Mouse (Mus musculus): ENCODE measurements at regions not wholly inside any gene's neighbourhood (a gene's known extent, or its start where the extent isn't known, plus 50 kb on each side); places are given as distances from the start of the nearest gene placed in this dataset.

DNA sequence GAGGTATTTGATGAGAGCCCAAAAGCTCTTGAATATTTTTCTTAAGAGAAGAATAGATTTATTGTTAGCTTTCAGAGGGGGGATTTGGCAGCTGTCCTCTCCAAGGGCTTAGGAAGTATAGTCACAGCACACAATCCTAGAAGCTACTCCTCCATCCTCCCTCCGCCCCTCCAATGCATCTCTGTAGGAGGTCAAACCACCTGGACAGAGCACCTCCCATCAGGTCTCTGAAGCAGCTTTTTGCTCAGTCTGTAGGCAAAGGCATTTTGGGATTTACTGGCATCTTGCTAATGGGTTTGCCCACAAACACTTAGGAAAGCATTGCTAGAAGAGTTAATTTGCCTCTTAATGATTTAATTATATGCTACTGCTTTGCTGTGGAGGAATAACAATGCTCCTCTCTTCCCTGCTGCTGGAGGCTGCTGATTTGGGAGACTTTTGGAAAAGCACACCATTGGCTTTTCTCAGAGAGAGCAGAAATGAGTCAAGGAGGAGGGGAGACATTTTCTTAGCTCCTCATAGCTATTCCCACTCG lies 273.1 kb downstream of the Gm11011 start:
- H3K36me3 ChIP-seq (ENCODE audit: control insufficient read depth) = no peaks in the 10 kb centered on the region
- no peak overlapping the region for H3K4me3 ChIP-seq (replicated peaks)
- peaks cover 46% of the 10 kb centered on the region for H3K9me3 ChIP-seq (ENCODE audit: control insufficient read depth, low read length)
- H3K27me3 ChIP-seq (ENCODE audit: control insufficient read depth) = no peaks in the 10 kb centered on the region
- TF ChIP-seq TAL1 (IDR thresholded peaks at IDR 0.05; ENCODE audit: low read length) (no peak), GATA1 (IDR thresholded peaks at IDR 0.05; ENCODE audit: low read length) (no peak)
- no peaks in the 10 kb centered on the region for H3K4me1 ChIP-seq (ENCODE audit: control insufficient read depth)

DNA sequence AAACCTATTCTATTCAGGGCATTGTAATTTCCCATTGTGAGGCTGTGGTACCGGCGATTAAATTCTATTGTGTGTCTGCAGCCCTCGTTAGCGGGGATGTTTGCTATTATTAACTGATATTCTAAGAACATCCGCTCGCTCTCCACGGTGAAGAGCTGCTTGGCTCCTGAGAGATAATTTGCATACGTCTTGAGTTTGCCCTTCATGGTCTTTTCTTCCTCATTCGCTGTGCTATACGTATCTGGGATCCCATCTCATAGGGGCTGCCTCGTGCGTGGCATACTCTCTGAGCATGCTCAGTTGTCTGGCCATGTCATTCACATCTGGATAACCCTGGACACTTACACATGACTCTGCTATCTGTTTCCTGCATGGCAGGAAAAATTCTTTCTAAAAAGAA lies 275.7 kb downstream of the Gm11011 start:
- Histone ChIP-seq H3K27me3 (ENCODE audit: control insufficient read depth) (no peaks in the 10 kb centered on the region), H3K9me3 (ENCODE audit: control insufficient read depth, low read length) (peaks cover 52% of the 10 kb centered on the region), H3K4me1 (ENCODE audit: control insufficient read depth) (no peaks in the 10 kb centered on the region), H3K4me3 (replicated peaks) (no peak overlapping the region), H3K36me3 (ENCODE audit: control insufficient read depth) (no peaks in the 10 kb centered on the region)
- TF ChIP-seq TAL1 (IDR thresholded peaks at IDR 0.05; ENCODE audit: low read length) (no peak), GATA1 (IDR thresholded peaks at IDR 0.05; ENCODE audit: low read length) (no peak)

DNA sequence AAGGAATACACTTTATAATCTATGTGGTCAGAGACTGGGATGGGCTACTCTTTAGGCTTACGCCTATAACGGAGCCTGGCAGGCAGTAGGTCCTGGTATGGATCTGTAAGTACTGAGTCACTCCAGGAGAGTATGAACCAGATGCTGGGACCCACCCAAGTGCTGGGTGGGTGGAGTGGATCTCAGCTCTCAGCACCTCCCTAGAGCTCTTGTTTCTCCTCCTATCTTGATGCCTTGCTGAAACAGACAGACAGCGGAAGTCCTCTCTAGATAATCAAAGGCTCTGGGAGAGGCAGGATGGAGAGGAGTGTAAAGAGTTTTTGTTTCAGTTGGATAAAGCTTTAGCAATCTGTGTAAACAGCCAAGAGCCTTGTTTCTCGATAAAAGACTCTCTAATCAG lies 276.2 kb downstream of the Gm11011 start:
- Histone ChIP-seq H3K4me1 (ENCODE audit: control insufficient read depth) (no peaks in the 10 kb centered on the region), H3K27me3 (ENCODE audit: control insufficient read depth) (no peaks in the 10 kb centered on the region), H3K4me3 (replicated peaks) (no peak overlapping the region), H3K36me3 (ENCODE audit: control insufficient read depth) (no peaks in the 10 kb centered on the region), H3K9me3 (ENCODE audit: control insufficient read depth, low read length) (peaks cover 52% of the 10 kb centered on the region)
- TF ChIP-seq GATA1 (IDR thresholded peaks at IDR 0.05; ENCODE audit: low read length) (no peak), TAL1 (IDR thresholded peaks at IDR 0.05; ENCODE audit: low read length) (no peak)

DNA sequence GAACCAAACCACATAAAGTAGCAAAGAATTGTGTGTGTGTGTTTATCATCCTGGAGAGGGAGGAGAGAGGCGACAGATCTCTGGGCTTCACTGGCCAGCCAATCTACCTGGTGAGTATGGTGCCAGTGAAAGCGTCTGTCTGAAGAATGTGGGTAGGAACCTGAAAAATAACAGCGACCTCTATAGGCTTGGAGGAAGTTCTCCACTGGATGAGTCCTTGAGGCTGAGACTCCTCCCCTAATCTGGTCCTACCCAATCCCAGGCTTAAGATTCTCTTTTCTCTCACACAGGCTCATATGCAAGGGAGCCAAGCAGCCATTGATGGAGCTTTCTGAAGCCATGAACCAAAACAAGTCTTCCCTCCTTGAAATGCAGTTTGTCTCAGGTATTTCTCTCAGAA lies 283.2 kb downstream of the Gm11011 start:
- TF ChIP-seq TAL1 (IDR thresholded peaks at IDR 0.05; ENCODE audit: low read length) (no peak), GATA1 (IDR thresholded peaks at IDR 0.05; ENCODE audit: low read length) (no peak)
- peaks cover 75% of the 10 kb centered on the region for H3K9me3 ChIP-seq (ENCODE audit: control insufficient read depth, low read length)

DNA sequence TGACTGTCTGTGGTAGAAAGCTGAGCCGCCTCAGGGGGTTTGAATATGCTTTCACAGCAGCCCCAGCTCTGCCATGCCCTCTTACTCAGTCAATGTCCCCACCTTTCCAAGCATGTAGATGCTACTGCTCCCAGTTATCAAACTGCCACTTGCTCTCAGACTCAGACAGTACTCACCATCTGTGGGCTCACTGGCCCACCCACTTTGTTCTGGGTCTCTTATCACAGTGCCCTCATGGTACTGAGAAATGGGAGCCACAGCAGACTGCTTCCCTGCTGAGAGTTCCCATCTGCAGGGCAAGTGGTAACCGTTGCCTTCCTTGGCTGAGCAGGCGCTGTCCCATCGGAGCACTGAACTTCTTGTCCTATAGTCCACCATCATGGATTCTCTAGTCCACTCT lies 286.6 kb downstream of the Gm11011 start:
- TF ChIP-seq TAL1 (IDR thresholded peaks at IDR 0.05; ENCODE audit: low read length) = no peak
- no peak for TF ChIP-seq GATA1 (IDR thresholded peaks at IDR 0.05; ENCODE audit: low read length)
- no peaks in the 10 kb centered on the region for H3K4me1 ChIP-seq (ENCODE audit: control insufficient read depth)
- no peaks in the 10 kb centered on the region for H3K36me3 ChIP-seq (ENCODE audit: control insufficient read depth)
- H3K4me3 ChIP-seq (replicated peaks) = no peak overlapping the region
- peaks cover 77% of the 10 kb centered on the region for H3K9me3 ChIP-seq (ENCODE audit: control insufficient read depth, low read length)
- H3K27me3 ChIP-seq (ENCODE audit: control insufficient read depth) = no peaks in the 10 kb centered on the region

More for the DNA sequence above, 283.2 kb downstream of the Gm11011 start:
- Histone ChIP-seq H3K36me3 (ENCODE audit: control insufficient read depth) (no peaks in the 10 kb centered on the region), H3K4me3 (replicated peaks) (no peak overlapping the region), H3K4me1 (ENCODE audit: control insufficient read depth) (no peaks in the 10 kb centered on the region), H3K27me3 (ENCODE audit: control insufficient read depth) (no peaks in the 10 kb centered on the region)

DNA sequence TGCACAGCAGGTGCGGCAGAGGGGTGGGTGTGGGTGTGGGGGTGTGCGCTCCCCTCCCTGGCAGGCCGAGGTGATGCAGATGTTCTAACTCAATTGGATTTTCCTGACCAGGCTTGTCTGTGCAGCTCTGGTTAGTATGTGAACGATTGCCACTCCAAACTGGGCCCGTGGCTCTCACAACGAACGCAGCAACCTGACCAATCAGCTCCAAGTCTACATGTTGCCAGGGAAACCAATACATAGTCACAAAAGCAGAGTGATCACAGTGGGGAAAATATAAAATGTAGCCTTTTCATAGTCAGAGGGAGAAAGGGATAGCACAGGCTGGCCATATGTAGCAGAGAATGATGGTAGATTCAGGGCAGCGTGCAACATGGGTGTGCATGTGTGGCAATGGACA lies 287.1 kb downstream of the Gm11011 start:
- Histone ChIP-seq H3K36me3 (ENCODE audit: control insufficient read depth) (no peaks in the 10 kb centered on the region), H3K4me3 (replicated peaks) (no peak overlapping the region), H3K27me3 (ENCODE audit: control insufficient read depth) (no peaks in the 10 kb centered on the region), H3K9me3 (ENCODE audit: control insufficient read depth, low read length) (peaks cover 75% of the 10 kb centered on the region), H3K4me1 (ENCODE audit: control insufficient read depth) (no peaks in the 10 kb centered on the region)
- TF ChIP-seq TAL1 (IDR thresholded peaks at IDR 0.05; ENCODE audit: low read length) (no peak), GATA1 (IDR thresholded peaks at IDR 0.05; ENCODE audit: low read length) (no peak)

DNA sequence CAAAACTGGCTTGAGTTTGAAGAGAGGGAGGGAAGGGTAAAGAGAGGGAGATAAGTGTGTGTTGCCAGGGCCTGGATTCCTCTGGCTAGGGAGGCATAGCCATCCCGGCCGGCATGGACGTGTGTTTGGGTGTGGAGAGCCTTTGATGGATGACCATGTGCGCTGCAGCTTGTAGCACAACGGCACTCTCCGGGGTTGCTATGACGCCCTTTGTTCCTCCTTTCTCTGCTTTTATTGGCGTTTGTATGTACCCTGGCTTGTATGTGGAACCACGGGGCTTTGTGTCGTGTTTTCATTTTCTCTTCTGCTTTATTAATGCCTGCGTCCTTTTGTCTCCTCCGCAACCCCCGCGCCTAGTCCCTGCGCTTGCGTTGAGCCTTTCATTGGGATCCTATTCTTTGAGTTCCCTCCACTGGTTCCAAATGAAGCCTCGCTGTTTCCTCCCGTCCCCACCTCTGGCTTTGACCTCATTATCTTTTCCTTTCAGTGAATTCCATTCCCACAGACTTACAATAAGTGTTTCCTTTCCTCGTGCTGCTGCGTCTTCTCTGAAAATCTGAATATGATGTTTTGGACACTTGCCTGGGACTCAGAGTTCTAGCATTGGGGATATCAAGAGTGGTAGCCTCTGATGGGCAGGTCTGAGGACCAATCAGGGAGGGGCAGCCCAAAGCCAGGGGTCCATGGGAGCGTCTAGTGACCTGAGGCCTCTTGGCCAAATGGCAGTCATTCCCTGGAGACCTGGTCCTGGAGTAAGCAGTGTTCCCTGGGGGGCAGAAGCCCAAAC lies 289.5 kb downstream of the Gm11011 start:
- H3K36me3 ChIP-seq (ENCODE audit: control insufficient read depth) = no peaks in the 10 kb centered on the region
- TF ChIP-seq GATA1 (IDR thresholded peaks at IDR 0.05; ENCODE audit: low read length) (no peak), TAL1 (IDR thresholded peaks at IDR 0.05; ENCODE audit: low read length) (no peak)
- peaks cover 56% of the 10 kb centered on the region for H3K9me3 ChIP-seq (ENCODE audit: control insufficient read depth, low read length)
- no peak overlapping the region for H3K4me3 ChIP-seq (replicated peaks)
- no peaks in the 10 kb centered on the region for H3K27me3 ChIP-seq (ENCODE audit: control insufficient read depth)
- H3K4me1 ChIP-seq (ENCODE audit: control insufficient read depth) = no peaks in the 10 kb centered on the region

DNA sequence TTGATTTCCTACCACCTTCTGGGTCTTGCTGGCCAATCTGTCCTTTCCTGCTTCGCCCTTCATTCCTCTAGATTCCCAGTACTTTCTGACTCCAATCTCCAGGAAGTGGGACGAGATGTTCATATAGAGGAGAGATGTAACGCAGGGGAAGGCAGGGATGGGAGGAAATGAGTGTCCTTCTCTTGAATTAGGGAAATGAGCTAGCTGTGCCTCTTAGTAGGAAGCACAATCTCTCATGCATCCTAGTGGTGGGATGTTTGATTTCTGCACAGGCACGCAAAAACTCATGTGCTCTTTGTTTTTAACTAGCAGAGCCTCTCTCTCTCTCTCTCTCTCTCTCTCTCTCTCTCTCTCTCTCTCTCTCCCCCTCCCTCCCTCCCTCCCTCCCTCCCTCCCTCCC lies 290.3 kb downstream of the Gm11011 start:
- Histone ChIP-seq H3K4me1 (ENCODE audit: control insufficient read depth) (no peaks in the 10 kb centered on the region), H3K27me3 (ENCODE audit: control insufficient read depth) (no peaks in the 10 kb centered on the region), H3K4me3 (replicated peaks) (no peak overlapping the region), H3K36me3 (ENCODE audit: control insufficient read depth) (no peaks in the 10 kb centered on the region), H3K9me3 (ENCODE audit: control insufficient read depth, low read length) (peaks cover 59% of the 10 kb centered on the region)
- TF ChIP-seq GATA1 (IDR thresholded peaks at IDR 0.05; ENCODE audit: low read length) (no peak), TAL1 (IDR thresholded peaks at IDR 0.05; ENCODE audit: low read length) (no peak)

DNA sequence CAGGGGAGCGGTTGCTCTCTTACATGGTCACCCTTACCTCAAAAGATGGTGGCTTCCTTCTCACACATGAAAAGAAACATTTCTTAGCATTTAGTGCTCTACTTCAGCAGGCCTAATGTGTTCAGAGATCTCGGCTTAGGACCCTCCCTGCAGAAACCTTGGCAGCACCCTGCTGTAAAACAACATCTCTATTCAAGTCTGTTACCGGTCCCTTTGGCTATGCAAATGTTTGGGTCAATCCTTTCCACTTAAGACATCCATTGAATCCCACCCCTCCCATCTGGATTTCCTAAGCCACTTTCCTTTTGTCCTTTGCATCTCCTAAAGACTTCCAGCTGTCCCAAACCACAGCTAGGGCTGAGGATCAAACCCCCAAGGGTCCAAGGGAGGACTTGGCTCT lies 294.2 kb downstream of the Gm11011 start:
- Histone ChIP-seq H3K4me1 (ENCODE audit: control insufficient read depth) (no peaks in the 10 kb centered on the region), H3K4me3 (replicated peaks) (no peak overlapping the region), H3K27me3 (ENCODE audit: control insufficient read depth) (no peaks in the 10 kb centered on the region), H3K9me3 (ENCODE audit: control insufficient read depth, low read length) (peaks cover 54% of the 10 kb centered on the region), H3K36me3 (ENCODE audit: control insufficient read depth) (no peaks in the 10 kb centered on the region)
- TF ChIP-seq GATA1 (IDR thresholded peaks at IDR 0.05; ENCODE audit: low read length) (no peak), TAL1 (IDR thresholded peaks at IDR 0.05; ENCODE audit: low read length) (no peak)

Data from erythroblast, embryonic 14.5 days (primary cell).